Mouse (Mus musculus) B cell, adult 2 months (primary cell): ENCODE results near the gene Meox1.

Source experiments
- DNase-seq, 2 experiments: peaks; one replicate each; pipeline ENCODE4 v3.0.0; 2022

The Meox1 gene

GRCm38 (mm10) chr11:101896546-101897361, 2.6 kb upstream of the Meox1 start:
- no peak for DNase-seq

- DNase-seq: peak in 1 of 2 experiments; percentile 25
Observed at GRCm38 (mm10) chr11:101893560-101893959, 614 bp downstream of the Meox1 start.

- DNase-seq: no peak
Observed at GRCm38 (mm10) chr11:101891451-101891850, 2.7 kb downstream of the Meox1 start.

GRCm38 (mm10) chr11:101889781-101890180, 4.4 kb downstream of the Meox1 start:
- no peak for DNase-seq

- DNase-seq: no peak
Observed at GRCm38 (mm10) chr11:101888820-101889219, 5.4 kb downstream of the Meox1 start.

- DNase-seq: no peak
Observed at GRCm38 (mm10) chr11:101886436-101886835, 7.7 kb downstream of the Meox1 start.

GRCm38 (mm10) chr11:101885881-101886319, 8.3 kb downstream of the Meox1 start:
- no peak for DNase-seq

DNA sequence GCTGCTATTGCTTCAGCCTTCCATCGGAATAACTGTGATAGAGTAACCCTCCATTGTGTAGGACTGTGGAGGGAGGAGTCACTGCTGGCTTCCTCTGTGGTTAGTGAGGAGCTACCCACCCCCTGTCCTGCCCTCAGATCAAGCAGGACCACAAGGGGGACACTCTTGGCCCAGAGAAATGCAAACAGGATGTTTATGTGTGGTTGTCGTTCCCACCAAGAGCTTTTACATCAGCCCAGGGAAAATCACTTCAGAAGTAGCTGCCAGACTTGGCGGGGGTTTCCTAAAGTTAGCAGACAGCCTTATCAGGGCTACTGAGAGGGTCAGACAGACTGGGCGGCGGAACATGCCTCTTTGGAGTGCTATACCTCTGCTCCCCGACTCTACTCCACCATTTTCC, 8.9 kb downstream of the Meox1 start:
- peak; percentile 21 to 23 for DNase-seq

GRCm38 (mm10) chr11:101883911-101884310, 10.3 kb downstream of the Meox1 start:
- DNase-seq: no peak

GRCm38 (mm10) chr11:101882500-101883290, 11.5 kb downstream of the Meox1 start:
- no peak for DNase-seq

GRCm38 (mm10) chr11:101881604-101882071, 12.5 kb downstream of the Meox1 start:
- no peak for DNase-seq

- DNase-seq: no peak
Observed at GRCm38 (mm10) chr11:101881185-101881584, 13.0 kb downstream of the Meox1 start.

- no peak for DNase-seq
Observed at GRCm38 (mm10) chr11:101879672-101880071, 14.5 kb downstream of the Meox1 start.

DNA sequence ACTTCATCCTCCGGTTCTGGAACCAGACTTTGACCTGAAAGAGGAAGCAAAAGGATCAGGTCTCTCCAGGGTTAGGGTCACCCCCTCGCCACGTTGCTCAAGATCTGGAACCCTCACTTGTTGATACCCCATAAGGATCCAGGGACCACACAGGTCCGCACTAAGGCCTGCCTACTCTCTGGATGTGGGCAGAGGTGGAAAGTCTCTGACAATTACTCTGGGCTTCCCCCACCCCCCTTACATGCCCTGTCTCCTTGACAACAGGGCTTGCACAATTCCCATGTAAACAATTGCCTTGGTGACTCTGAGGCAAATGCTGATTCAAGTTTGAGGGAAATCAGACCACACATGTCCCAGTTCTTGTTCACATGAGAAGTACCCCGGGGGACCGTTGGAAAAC, 15.5 kb downstream of the Meox1 start:
- DNase-seq: no peak

- no peak for DNase-seq
Observed at GRCm38 (mm10) chr11:101874978-101875377, 19.2 kb downstream of the Meox1 start.

- no peak for DNase-seq
Observed at GRCm38 (mm10) chr11:101873909-101874308, 20.3 kb downstream of the Meox1 start.

DNA sequence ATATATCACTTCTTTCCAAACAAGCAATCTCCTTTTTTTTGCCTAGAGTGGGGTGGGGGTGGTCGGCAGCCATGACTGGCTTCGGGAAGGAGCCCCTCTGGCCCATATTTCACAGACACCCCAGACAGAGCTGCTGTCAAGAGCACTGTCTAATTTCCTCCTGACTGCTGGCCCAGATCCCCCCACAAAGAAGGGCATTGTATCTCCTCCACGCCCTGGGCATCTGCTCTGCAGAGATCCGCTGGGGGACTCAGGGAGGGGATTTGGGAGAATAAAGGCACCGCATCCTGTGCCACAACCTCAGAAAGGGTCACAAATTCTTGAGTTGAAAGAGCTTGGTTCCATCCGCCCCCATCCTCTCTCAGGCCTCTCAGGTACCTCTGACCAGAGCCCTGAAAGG, 22.7 kb downstream of the Meox1 start:
- no peak for DNase-seq

GRCm38 (mm10) chr11:101870067-101870765, 24.0 kb downstream of the Meox1 start:
- no peak for DNase-seq

- no peak for DNase-seq
Observed at GRCm38 (mm10) chr11:101867513-101868052, 26.6 kb downstream of the Meox1 start.

DNA sequence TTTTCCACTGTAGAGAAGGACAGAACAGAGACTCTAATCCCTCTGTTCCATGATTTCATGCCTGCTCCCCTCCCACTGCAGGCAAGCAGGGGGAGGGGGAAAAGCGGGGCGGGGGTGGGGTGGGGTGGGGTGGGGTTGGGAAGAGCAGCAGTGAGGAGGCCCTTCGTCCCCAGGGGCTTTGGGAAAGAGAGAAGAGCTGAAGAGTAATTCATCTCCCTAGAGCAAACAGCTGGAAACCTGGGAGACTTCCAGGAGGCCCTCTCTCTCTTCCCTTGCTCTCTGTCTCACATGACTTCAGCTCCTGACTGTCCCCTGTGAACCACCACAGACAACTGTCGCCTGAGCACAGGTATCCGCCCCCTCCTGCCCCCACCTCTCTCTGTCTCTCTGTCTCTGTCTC, 35.4 kb downstream of the Meox1 start:
- no peak for DNase-seq

GRCm38 (mm10) chr11:101855950-101856712, 38.0 kb downstream of the Meox1 start:
- no peak for DNase-seq

DNA sequence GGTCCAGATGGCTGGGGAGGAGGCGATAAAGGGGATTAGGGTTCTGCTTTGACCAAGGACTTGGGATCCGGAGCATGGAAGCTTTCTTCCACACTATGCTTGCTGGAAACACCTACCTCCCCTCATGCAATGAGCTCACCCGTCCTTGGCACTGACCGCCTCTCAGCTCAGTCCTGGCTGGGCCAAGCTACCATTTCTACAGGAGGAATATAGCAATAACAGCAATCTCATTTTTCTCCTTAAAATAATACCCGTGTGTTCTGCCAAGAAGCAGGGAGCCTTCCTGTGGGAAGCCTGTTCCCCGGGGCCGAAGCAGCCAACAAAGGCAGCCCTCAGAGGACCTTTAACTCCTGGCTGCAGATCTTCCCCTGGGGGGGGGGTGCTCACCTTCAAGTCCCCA, 43.1 kb downstream of the Meox1 start:
- no peak for DNase-seq
